Mouse (Mus musculus) gastrocnemius, adult 2 months (tissue): ENCODE measurements around the gene Prss41. TPM values are rescaled to one million over a fixed set of nuclear protein-coding genes. Genes with fewer than 3 reads are reported as not detected.

Source experiments
- DNase-seq: peaks from one replicate; pipeline ENCODE4 v3.0.0; 2022
- H3K27ac ChIP-seq: fragments of 200-600 bp; 2 replicates; pipeline ENCODE4 v1.8.1; 2022; ENCODE audit warnings: mild to moderate bottlenecking
- H3K4me3 ChIP-seq: fragments of 200-600 bp; 2 replicates; pipeline ENCODE4 v1.8.1; 2022; ENCODE audit warnings: mild to moderate bottlenecking, moderate library complexity
- CTCF ChIP-seq: fragments of 200-600 bp; IDR thresholded peaks from 2 replicates; pipeline ENCODE4 v1.8.1; 2022; ENCODE audit warnings: antibody characterized with exemption, mild to moderate bottlenecking, moderate library complexity
- intact Hi-C: fragments of 180-260 bp; cut with DNase I; formaldehyde crosslinking; loops from one replicate; pipeline ENCODE4 v1.15.1; 2025
- total RNA-seq, 2 experiments: library from RNA; stranded (reverse); gene quantifications; 2 replicates each; pipeline ENCODE4 v1.2.3; 2021

Prss41 gene
- total RNA-seq, 2 experiments from 2014 or later = not detected

DNA sequence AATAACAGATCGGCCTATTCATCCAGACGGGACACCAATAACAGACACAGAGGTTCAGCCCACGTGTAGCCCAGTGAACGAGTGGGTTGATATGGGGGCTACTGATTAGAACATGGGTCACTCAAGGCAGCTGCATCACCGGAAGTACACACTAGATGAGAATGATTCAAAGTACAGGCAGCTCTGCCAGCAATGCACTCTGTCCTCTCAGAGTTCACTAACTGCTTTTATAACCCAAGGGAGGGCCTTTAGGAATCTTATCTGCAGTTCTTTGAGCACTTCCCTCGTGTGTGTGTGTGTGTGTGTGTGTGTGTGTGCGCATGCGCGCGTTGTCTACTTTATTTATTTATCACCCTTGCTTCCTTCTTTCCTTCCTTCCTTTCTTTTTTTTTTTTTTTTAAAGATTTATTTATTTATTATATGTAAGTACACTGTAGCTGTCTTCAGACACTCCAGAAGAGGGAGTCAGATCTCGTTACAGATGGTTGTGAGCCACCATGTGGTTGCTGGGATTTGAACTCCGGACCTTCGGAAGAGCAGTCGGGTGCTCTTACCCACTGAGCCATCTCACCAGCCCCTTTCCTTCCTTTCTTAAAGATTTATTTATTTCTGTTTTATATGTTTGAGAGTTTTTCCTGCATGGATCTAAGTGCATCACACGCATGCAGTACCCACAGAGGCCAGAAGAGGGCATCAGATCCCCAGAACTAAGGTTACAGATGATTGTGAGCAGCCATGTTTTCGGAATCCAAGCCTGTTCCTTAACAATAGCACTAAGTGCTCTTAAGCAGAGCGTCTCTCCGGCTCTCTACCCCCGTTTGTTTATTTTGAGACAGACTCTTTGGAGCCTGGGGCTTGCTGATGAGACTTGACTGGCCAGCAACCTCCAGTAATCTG is 7.1 kb upstream of the Prss41 start:
- intact Hi-C loops = loop anchor here (2.0 kb wide), 1 partner anchor 110 kb away; no protein-coding TSS in a partner anchor

DNA sequence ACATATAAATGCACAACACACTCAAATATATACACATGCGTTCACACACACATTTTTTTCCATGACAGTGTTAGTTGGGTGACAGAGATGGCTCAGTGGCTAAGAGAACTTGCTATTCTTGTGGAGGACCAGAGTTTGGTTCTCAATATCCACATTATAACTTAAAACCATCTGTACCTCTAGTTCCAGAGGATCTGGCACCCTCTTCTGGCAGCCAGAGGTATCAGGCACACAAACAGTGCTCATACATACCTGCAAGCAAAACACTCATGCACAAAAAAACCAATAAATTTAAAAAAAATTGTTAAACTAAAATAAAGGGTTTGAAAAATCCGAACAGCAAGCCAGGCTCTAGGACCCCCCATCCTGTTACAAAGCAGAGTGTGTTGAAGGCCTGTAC is 6.1 kb upstream of the Prss41 start:
- no peak for DNase-seq
- intact Hi-C loops = loop anchor here (2.0 kb wide), 1 partner anchor 111 kb away; no protein-coding TSS in a partner anchor
- no peak overlapping the region for H3K4me3 ChIP-seq
- no peak overlapping the region for H3K27ac ChIP-seq
- TF ChIP-seq CTCF = peak; percentile 28

More for the DNA sequence above, 7.1 kb upstream of the Prss41 start:
- TF ChIP-seq CTCF = peak; percentile 88
- H3K4me3 ChIP-seq = no peak overlapping the region
- H3K27ac ChIP-seq = no peak overlapping the region
- peak; percentile 65 for DNase-seq

DNA sequence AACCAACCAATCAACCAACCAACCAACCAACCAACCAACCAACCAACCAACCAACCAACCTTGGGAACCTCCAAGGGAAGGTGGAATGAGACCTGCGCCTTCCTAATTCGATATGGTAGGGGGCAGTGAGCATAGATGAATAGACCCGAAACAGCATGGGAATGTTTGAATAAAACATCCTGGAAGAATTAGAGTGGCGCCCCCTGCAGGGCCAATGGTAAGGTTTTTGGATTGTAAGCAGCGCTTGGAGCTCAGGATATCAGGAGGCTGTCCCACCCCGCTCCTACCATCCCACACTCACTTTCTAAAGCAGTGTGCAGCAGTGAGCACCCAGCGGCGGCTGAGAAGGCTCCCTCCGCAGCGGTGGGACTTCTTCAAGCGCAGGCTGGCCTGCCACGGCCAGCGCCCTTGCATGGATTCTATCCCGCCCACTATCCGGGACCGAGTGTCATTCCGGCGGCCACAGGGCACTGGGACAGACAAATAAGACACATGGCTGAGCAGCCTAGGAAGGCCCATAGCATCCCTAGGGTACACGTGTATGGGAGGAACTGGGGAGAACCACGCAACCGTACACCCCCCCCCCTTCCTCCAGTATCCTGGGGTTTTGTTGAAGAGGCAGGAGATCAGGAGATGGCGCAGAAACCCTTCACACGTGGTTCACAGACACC is 696 bp downstream of the Prss41 start:
- Histone ChIP-seq H3K27ac (no peak overlapping the region), H3K4me3 (no peak overlapping the region)
- DNase-seq = no peak
- intact Hi-C loops = loop anchor here (2.0 kb wide), 1 partner anchor 94 kb away; no protein-coding TSS in a partner anchor
- peak; percentile 41 for TF ChIP-seq CTCF

DNA sequence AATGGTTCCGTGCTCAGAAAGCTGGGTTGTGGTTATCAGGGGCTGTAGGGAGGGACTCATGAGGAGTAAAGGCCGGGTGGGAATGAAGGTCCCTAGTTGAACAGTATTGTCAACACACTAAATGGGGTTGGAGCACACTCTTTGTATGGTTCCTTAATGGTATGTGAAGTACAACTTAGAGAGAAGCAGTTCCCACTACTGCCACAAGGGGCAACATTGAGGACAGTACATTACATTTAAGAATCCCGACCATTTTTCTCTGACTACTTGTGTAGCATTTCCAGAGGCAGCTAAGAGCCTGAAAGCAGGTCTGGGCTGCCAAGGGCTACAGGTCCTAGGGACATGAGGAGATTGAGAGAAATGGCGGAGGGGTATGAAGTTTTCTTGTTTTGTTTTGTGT is 2.8 kb downstream of the Prss41 start:
- Histone ChIP-seq H3K4me3 (no peak overlapping the region), H3K27ac (no peak overlapping the region)
- intact Hi-C loops = no loop called here
- TF ChIP-seq CTCF = peak; percentile 88
- DNase-seq = peak; percentile 28

DNA sequence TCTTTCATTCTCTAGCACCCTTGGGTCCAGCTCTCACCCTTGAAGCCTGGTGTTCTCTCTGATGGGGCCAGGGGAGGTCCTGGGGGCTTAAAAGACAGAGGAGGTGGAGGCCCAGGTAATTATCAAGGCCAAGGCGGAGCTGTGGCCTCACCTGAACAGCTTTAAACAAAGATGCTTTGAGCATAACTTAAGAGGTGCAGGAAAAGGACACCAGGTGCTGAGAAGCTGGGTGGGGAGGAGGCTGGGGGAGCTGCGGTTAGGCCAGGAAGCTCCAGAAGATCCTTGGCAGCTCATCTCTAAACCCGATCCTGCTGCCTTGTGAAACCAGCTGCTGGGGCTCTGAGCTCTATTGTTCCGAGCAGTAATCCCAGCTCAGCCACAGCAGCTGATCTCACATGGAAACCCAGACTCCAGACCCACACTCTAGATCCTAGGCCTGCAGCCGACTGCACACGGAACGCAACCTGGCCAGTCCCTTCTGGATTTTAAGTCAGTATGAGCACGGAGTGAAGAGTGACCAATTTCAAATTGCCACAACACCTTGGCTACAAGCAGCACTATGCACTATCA is 7.9 kb downstream of the Prss41 start, which contains the start of gene Prss33:
Gene Prss33 (minus strand): TSS at position 51 of the 570 bp plus-strand sequence.
- no peak for TF ChIP-seq CTCF
- no peak within 1 kb of the TSS for H3K27ac ChIP-seq
- DNase-seq = peak; percentile 3
- intact Hi-C loops = no loop called here
- H3K4me3 ChIP-seq = no peak within 1 kb of the TSS

DNA sequence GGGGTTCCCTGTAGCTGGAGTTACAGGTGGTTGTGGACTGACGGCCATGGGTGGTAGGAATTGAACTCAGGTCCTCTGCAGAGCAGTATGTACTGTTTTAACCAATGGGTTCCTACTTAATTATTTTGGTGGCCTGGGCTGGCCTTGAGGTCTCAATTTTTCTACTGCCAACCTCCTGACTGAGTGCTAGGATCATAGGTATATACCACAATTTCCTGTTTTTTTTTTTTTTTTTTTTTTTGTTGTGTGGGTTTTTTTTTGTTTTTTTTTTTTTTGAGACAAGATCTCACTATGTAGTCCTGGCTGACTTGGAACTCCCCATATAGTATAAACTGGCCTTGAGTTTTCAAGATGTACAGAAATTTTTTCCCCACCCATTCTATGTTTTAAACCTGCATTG is 12.8 kb downstream of the Prss41 start:
- Histone ChIP-seq H3K27ac (no peak overlapping the region), H3K4me3 (no peak overlapping the region)
- intact Hi-C loops = loop anchor here (5.0 kb wide), 1 partner anchor 39 kb away; the partner anchor contains the start of gene Srrm2
- TF ChIP-seq CTCF = no peak
- no peak for DNase-seq

DNA sequence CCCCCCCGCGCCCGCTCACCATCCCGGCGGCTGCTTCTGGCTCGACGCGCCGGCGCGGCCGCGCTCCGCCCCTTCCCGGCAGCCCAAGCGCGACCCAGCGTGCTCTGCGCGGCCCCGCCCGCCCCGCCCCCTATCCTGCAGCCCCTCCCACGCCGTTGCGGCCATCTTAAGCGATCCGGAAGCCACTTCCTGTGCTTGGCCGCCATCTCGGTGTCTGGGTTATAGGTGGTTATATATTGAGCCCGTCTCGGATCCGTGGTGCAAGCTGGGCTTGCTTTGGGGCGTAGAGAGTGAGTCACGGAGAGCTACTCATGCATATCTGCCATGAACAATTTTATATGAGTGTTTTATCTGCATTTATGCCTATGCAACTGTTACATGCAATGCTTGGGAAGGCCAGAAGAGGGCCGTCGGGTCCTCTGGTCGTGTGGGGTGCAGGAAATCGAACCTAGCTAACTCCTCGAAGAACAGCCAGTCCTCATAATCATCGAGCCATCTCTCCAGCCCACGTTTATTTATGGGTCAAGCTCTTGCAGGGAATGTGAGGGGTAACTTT is 14.8 kb downstream of the Prss41 start, which contains the start of gene Elob:
Gene Elob (minus strand): TSS at position 73 of the 556 bp plus-strand sequence.
- peak; percentile 82 for TF ChIP-seq CTCF
- intact Hi-C loops = loop anchor here (2.0 kb wide), 1 partner anchor 26 kb away; no protein-coding TSS in a partner anchor
- DNase-seq = peak; percentile 91
- peak within 1 kb of the TSS; percentile 97 for H3K27ac ChIP-seq
- H3K4me3 ChIP-seq = peak within 1 kb of the TSS; percentile 90

DNA sequence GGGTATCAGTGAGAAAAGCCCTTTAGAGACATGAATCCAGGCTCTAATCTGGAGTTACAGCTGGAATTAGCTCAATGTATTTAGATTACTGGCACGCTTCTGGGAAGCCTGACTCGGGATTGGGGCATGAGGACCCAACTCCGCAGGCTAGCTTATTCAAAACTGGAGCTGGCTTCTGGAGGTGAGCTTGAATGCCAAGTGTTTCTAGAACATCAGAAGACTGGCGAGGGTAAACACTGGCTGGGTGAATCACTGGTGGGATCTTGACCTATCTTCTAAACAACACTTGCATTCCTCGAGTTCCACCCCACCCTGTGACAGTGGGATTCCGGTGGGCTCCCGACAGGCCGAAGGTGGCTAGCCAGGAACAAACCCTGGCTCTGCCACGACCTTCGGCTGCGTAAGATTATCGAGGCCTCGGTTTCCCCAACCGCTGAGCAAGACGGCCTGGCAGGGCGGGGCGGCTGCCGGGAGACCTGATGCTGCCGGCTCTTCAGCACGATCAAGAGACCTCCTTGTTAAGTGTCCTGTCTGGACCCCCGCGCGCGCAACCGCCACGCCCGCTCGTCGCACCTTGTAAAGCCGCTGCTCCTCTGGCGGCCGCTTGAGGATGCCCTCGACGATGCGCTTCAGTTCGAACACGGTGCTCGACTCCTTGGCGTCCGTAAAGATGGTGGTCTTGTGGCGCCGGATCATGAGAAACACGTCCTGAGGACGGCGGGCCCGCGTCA is 15.5 kb downstream of the Prss41 start:
- DNase-seq = peak; percentile 72
- peak overlapping the region; percentile 84 for H3K27ac ChIP-seq
- intact Hi-C loops = loop anchor here (2.0 kb wide), 1 partner anchor 26 kb away; no protein-coding TSS in a partner anchor
- H3K4me3 ChIP-seq = peak overlapping the region; percentile 90
- TF ChIP-seq CTCF = peak; percentile 25; the same call in 1 of the 2 replicates

DNA sequence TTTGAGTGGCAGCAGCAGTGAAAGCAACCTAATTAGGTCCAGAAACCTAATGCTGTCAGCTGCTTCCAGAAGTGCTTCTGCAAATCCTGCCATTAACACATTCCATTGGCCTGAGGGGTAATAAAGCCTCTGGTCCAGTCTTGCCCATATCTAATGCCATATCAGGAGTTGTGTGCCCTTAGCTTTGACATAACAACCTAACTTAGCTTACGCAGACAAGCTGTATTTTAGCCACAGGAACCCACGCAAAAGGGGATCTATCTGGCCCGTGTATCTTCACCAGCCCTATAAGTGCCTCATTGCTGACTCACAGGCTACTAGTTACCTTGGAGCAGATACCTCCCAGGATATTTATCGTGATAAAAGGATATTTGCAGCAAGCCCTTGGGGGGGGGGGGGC is 18.4 kb downstream of the Prss41 start:
- Histone ChIP-seq H3K4me3 (peak overlapping the region; percentile 5; the same call in 1 of the 2 replicates), H3K27ac (peak overlapping the region; percentile 78)
- DNase-seq = no peak
- TF ChIP-seq CTCF = no peak
- intact Hi-C loops = no loop called here

DNA sequence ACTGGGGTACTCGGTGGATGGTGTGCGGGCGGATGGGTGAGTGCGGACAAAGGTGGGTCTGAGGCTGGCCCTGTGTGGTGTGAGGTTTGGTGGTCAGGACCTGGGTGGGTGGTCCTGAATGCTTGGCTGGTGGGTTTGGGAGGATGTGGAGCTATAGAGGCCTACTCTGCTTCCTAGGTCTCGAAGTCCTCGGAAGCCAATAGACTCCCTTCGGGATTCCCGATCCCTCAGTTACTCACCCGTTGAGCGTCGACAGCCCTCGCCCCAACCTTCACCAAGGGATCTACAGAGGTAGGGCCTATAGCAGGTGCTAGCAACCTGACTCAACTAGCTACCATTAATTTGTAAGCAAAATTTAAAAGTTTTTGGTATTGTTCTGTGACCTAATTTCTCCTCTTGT is 20.4 kb downstream of the Prss41 start:
- H3K27ac ChIP-seq = no peak overlapping the region
- DNase-seq = no peak
- H3K4me3 ChIP-seq = no peak overlapping the region
- intact Hi-C loops = no loop called here
- TF ChIP-seq CTCF = no peak

DNA sequence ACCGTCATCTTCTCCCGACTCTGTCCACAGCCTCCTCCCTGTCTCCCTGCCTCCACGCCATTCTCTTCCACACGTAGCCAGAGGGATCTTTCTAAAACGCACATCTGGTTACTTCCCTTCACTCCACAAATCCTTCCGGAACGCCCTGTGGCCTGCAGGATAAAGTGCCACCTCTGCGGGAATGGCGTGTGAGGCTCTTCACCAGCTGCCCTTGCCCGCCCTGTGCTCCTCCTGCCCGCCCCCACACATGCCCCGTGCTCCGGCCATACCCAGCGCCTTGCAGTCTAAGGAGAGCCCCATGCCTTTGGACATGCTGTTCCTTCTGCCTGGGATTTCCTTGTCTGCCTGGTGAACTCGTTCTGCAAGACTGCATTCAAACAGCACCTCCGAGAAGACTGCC is 21.0 kb downstream of the Prss41 start:
- Histone ChIP-seq H3K27ac (no peak overlapping the region), H3K4me3 (no peak overlapping the region)
- no peak for TF ChIP-seq CTCF
- intact Hi-C loops = no loop called here
- peak; percentile 30 for DNase-seq
